Mouse (Mus musculus): ENCODE results near the gene Cbx4.

DNA sequence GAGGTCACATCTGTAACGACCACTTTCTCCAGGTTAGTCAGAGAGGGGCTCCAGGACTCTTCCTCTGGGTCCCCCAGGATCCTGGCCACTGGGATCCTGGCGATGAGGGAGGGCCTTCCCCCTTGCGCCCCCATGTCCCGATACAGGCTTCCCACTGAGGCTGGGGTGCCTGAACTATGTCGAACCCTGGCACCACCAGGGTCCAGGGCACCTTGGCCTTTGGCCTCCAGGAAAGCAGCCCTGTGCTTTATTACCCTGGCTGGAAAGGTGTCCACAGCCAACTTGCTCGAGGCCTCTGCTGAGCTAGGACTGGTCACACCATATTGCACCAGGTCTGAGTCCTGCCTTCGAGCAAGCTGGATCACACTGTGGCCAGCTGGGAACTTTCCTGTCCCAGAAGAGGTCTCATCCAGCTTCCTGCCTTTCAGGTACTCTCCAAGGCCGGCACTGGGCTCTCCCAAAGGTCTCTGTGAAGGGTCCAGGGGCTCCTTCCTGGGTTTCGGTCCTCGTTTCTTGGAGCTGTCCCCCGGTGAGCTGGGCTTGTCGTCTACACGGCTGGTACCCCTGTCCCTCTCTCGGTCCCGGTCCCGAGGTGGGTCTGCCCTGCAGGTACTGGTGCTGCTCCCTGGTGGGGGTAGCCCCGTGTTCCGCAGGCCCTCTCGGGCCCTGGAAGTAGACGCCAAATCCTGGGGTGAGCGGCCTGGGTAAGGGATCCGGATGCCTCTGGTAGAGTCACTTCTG, 47.1 kb downstream of the Cbx4 start:
- TF ChIP-seq CTCF (IDR thresholded peaks at IDR 0.05) (no peak), POLR2A (IDR thresholded peaks at IDR 0.05; ENCODE audit: insufficient read depth, low read depth, low read length) (no peak), EP300 (IDR thresholded peaks at IDR 0.05; ENCODE audit: insufficient read depth, low read depth, low read length) (no peak)
